Mouse (Mus musculus): ENCODE results near the gene Gzmm. TPM values are rescaled to one million over a fixed set of nuclear protein-coding genes. Genes with fewer than 3 reads are reported as not detected.

Gzmm gene
- polyA plus RNA-seq, 1 experiment from 2014 or later: 0.27 TPM

GRCm38 (mm10) chr10:79665051-79665450, 23.8 kb upstream of the Gzmm start:
- Histone ChIP-seq H3K4me3 (ENCODE audit: low read depth, low read length) (no peak overlapping the region), H3K4me2 (no peak overlapping the region), H3K4me1 (ENCODE audit: control insufficient read depth, insufficient read depth, low read length) (peaks cover 6% of the 10 kb centered on the region), H3K9me3 (ENCODE audit: control insufficient read depth, low read length) (no peaks in the 10 kb centered on the region), H3K27me3 (ENCODE audit: control insufficient read depth, insufficient read depth, low read length) (no peaks in the 10 kb centered on the region), H3K27ac (ENCODE audit: low read depth, low read length) (no peak overlapping the region), H3K36me3 (ENCODE audit: control insufficient read depth, insufficient read depth, low read length) (no peaks in the 10 kb centered on the region), H3K9ac (ENCODE audit: low read length) (no peak overlapping the region)
- WGBS: 91% methylated on average over 8 of the region's 8 CpGs
- no peak for ATAC-seq (ENCODE audit: low FRiP score)
- no peak for DNase-seq (ENCODE audit: low spot score, missing footprints)

DNA sequence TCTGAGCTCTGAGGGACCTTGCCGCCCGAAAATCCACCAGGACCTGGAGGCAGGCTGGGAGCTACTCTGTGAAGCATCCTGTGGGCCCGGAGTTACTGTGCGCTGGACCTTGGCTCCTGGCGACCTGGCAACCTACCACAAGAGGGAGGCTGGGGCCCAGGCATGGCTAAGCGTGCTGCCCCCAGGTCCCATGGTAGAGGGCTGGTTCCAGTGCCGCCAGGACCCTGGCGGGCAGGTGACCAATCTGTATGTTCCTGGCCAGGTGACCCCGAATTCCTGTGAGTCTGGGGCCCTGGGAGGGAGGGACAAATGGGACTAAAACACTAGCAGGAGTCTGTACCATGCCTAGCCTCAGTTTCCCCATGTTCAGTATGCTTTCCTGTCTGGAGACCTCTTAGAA, 22.3 kb upstream of the Gzmm start:
- H3K4me3 ChIP-seq (ENCODE audit: low read depth, low read length): no peak overlapping the region
- peaks cover 17% of the 10 kb centered on the region for H3K4me1 ChIP-seq (ENCODE audit: control insufficient read depth, insufficient read depth, low read length)
- no peak overlapping the region for H3K9ac ChIP-seq (ENCODE audit: low read length)
- H3K4me2 ChIP-seq: no peak overlapping the region
- H3K9me3 ChIP-seq (ENCODE audit: control insufficient read depth, low read length): no peaks in the 10 kb centered on the region
- DNase-seq (ENCODE audit: low spot score, missing footprints): no peak
- no peaks in the 10 kb centered on the region for H3K36me3 ChIP-seq (ENCODE audit: control insufficient read depth, insufficient read depth, low read length)
- ATAC-seq (ENCODE audit: low FRiP score): no peak
- no peaks in the 10 kb centered on the region for H3K27me3 ChIP-seq (ENCODE audit: control insufficient read depth, insufficient read depth, low read length)
- WGBS: 66% methylated on average over 9 of the region's 9 CpGs
- no peak overlapping the region for H3K27ac ChIP-seq (ENCODE audit: low read depth, low read length)

- no peak overlapping the region for H3K4me3 ChIP-seq (ENCODE audit: low read depth, low read length)
- H3K27me3 ChIP-seq (ENCODE audit: control insufficient read depth, insufficient read depth, low read length): no peaks in the 10 kb centered on the region
- WGBS: 86% methylated on average over 5 of the region's 5 CpGs
- peak overlapping the region; percentile 33; the same call in 1 of the 2 replicates for H3K9ac ChIP-seq (ENCODE audit: low read length)
- no peak for DNase-seq (ENCODE audit: low spot score, missing footprints)
- H3K4me2 ChIP-seq: no peak overlapping the region; the same call in 1 of the 2 replicates
- peaks cover 17% of the 10 kb centered on the region for H3K4me1 ChIP-seq (ENCODE audit: control insufficient read depth, insufficient read depth, low read length)
- no peaks in the 10 kb centered on the region for H3K9me3 ChIP-seq (ENCODE audit: control insufficient read depth, low read length)
- ATAC-seq (ENCODE audit: low FRiP score): no peak
- peak overlapping the region; percentile 96; the same call in 1 of the 2 replicates for H3K27ac ChIP-seq (ENCODE audit: low read depth, low read length)
- no peaks in the 10 kb centered on the region for H3K36me3 ChIP-seq (ENCODE audit: control insufficient read depth, insufficient read depth, low read length)
These were observed 20.7 kb upstream of the Gzmm start for GRCm38 (mm10) chr10:79668076-79668475.

GRCm38 (mm10) chr10:79668771-79669575, 19.8 kb upstream of the Gzmm start, which contains the start of gene Tpgs1:
TSS of gene Tpgs1 (plus strand) at chr10:79669369.
- Histone ChIP-seq H3K36me3 (ENCODE audit: control insufficient read depth, insufficient read depth, low read length) (no peaks in the 10 kb centered on the region), H3K4me2 (peak within 1 kb of the TSS; percentile 79), H3K9ac (ENCODE audit: low read length) (peak within 1 kb of the TSS; percentile 92), H3K4me3 (ENCODE audit: low read depth, low read length) (peak within 1 kb of the TSS; percentile 95), H3K27ac (ENCODE audit: low read depth, low read length) (peak within 1 kb of the TSS; percentile 96), H3K27me3 (ENCODE audit: control insufficient read depth, insufficient read depth, low read length) (no peaks in the 10 kb centered on the region), H3K9me3 (ENCODE audit: control insufficient read depth, low read length) (no peaks in the 10 kb centered on the region), H3K4me1 (ENCODE audit: control insufficient read depth, insufficient read depth, low read length) (peaks cover 17% of the 10 kb centered on the region)
- WGBS: under 1% methylated on average over 45 of the region's 45 CpGs
- ATAC-seq (ENCODE audit: low FRiP score) (peak; percentile 80), DNase-seq (ENCODE audit: low spot score, missing footprints) (peak; percentile 100)

- WGBS: under 1% methylated on average over 47 of the region's 47 CpGs
- Histone ChIP-seq H3K27ac (ENCODE audit: low read depth, low read length) (peak overlapping the region; percentile 96), H3K4me3 (ENCODE audit: low read depth, low read length) (peak overlapping the region; percentile 95), H3K9me3 (ENCODE audit: control insufficient read depth, low read length) (no peaks in the 10 kb centered on the region), H3K4me1 (ENCODE audit: control insufficient read depth, insufficient read depth, low read length) (peaks cover 17% of the 10 kb centered on the region), H3K4me2 (peak overlapping the region; percentile 79), H3K9ac (ENCODE audit: low read length) (peak overlapping the region; percentile 92), H3K27me3 (ENCODE audit: control insufficient read depth, insufficient read depth, low read length) (no peaks in the 10 kb centered on the region), H3K36me3 (ENCODE audit: control insufficient read depth, insufficient read depth, low read length) (no peaks in the 10 kb centered on the region)
- peak; percentile 98 for DNase-seq (ENCODE audit: low spot score, missing footprints)
- peak; percentile 75 for ATAC-seq (ENCODE audit: low FRiP score)
These were observed 19.2 kb upstream of the Gzmm start for GRCm38 (mm10) chr10:79669576-79670057.

DNA sequence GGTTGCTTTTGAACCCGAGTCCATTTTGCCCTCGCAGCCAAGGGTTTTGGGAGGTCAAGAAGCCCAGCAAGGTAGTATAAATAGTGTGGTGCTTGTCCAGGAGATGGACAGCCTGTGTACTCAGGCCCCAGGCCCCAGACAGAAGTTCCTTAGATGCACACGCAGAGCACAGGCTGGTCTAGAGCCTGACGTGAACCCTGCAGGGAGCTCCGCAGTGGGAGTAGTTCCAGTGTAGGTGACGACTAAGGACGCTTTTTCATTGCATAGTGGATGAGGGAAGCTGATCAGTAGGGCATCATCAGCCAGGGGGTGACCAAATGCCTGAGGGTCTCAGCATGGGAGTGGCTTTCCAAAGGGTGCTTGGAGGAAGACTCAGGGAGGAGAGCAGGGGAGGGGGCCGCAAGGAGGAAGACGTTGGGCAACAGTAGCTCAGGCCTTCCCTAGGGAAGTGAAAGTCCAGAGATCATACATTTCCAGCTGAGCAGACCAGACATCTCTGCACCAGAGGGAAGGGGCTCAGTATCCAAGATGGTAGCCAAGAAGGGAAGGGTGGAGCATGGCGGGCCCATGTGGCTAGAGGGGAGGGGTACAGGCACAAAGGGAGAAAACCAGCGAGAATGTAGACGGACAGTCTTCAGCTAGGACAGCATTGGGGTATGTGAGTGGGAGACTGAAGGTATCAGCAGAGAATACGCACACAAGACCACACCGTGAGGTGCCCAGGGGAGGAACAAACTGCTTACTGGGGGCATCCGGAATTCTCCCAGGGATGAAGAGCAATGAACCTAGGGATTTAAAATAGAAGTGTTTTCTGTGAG, 18.5 kb upstream of the Gzmm start:
- Histone ChIP-seq H3K27me3 (ENCODE audit: control insufficient read depth, insufficient read depth, low read length) (no peaks in the 10 kb centered on the region), H3K4me2 (peak overlapping the region; percentile 79), H3K36me3 (ENCODE audit: control insufficient read depth, insufficient read depth, low read length) (no peaks in the 10 kb centered on the region), H3K4me1 (ENCODE audit: control insufficient read depth, insufficient read depth, low read length) (peaks cover 17% of the 10 kb centered on the region), H3K9ac (ENCODE audit: low read length) (peak overlapping the region; percentile 92), H3K9me3 (ENCODE audit: control insufficient read depth, low read length) (no peaks in the 10 kb centered on the region), H3K27ac (ENCODE audit: low read depth, low read length) (no peak overlapping the region), H3K4me3 (ENCODE audit: low read depth, low read length) (peak overlapping the region; percentile 95)
- ATAC-seq (ENCODE audit: low FRiP score) (peak; percentile 25), DNase-seq (ENCODE audit: low spot score, missing footprints) (no peak)
- 37% methylated on average over 15 of the region's 15 CpGs for WGBS

DNA sequence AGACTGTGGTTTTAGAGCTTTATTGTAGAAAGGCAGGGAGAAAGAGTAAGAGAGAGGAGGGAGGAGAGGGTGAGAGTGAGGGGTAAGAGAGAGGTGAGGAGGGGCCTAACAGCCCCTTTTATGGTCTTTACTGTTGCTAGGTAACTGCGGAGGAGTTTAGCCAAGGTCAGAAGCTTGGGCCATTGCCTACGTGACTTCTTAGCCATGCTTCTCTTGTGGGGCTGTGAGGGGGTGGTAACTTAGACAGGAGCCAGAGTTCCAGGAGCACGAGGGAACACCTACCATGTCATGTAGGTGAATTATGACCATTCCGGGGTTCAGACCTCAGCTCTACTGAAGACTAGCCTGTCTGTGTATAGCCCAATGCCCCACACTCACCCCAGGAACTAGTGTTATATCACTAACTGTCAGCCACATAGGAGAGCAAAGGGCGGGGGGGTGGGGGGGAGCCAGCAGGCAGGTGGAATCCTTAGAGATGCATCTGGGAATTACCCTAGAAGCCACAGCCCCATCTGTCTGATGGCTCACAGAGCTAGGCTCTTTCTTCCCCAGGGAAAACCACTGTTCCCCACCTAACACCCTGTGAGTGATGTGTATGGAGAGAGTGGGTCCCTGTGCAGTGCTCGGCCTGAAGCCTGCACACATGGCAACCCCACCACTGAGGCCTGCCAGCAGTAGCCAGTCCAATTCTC, 17.3 kb upstream of the Gzmm start:
- no peak overlapping the region for H3K9ac ChIP-seq (ENCODE audit: low read length)
- ATAC-seq (ENCODE audit: low FRiP score): no peak
- peaks cover 17% of the 10 kb centered on the region for H3K4me1 ChIP-seq (ENCODE audit: control insufficient read depth, insufficient read depth, low read length)
- H3K9me3 ChIP-seq (ENCODE audit: control insufficient read depth, low read length): no peaks in the 10 kb centered on the region
- WGBS: 65% methylated on average over 6 of the region's 6 CpGs
- no peak for DNase-seq (ENCODE audit: low spot score, missing footprints)
- H3K27me3 ChIP-seq (ENCODE audit: control insufficient read depth, insufficient read depth, low read length): no peaks in the 10 kb centered on the region
- H3K27ac ChIP-seq (ENCODE audit: low read depth, low read length): no peak overlapping the region
- H3K36me3 ChIP-seq (ENCODE audit: control insufficient read depth, insufficient read depth, low read length): no peaks in the 10 kb centered on the region
- H3K4me2 ChIP-seq: 0 out of 2 replicates have a peak overlapping the region, but pooled peaks have one; percentile 11
- H3K4me3 ChIP-seq (ENCODE audit: low read depth, low read length): no peak overlapping the region

DNA sequence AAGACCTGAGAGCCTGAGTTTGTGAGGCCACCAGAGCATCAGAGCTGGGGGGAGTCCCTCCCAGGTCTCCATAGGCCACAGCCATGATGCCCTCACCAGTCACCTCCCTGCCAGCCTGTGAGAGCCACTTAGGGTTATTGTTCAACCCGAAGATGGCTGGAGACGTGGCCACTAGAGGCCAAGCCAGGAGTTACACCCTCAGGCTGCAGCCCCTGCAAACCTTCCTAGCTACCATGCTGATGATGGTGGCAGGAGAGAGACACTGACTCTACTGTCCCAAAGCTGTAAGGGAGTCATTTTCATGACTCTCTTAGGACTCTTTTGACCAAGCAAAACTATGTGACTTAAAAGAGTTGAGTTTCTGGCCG, 16.7 kb upstream of the Gzmm start:
- Histone ChIP-seq H3K9me3 (ENCODE audit: control insufficient read depth, low read length) (no peaks in the 10 kb centered on the region), H3K36me3 (ENCODE audit: control insufficient read depth, insufficient read depth, low read length) (no peaks in the 10 kb centered on the region), H3K27ac (ENCODE audit: low read depth, low read length) (no peak overlapping the region), H3K27me3 (ENCODE audit: control insufficient read depth, insufficient read depth, low read length) (no peaks in the 10 kb centered on the region), H3K4me3 (ENCODE audit: low read depth, low read length) (no peak overlapping the region), H3K4me2 (no peak overlapping the region), H3K9ac (ENCODE audit: low read length) (no peak overlapping the region), H3K4me1 (ENCODE audit: control insufficient read depth, insufficient read depth, low read length) (peaks cover 17% of the 10 kb centered on the region)
- DNase-seq (ENCODE audit: low spot score, missing footprints) (no peak), ATAC-seq (ENCODE audit: low FRiP score) (no peak)
- 66% methylated on average over 3 of the region's 3 CpGs for WGBS
